Mouse (Mus musculus) ES-Bruce4 (cell line): ENCODE results near the gene Ildr1. TPM values are rescaled to one million over a fixed set of nuclear protein-coding genes. Genes with fewer than 3 reads are reported as not detected.
A peak's percentile ranks its signal among the peaks of the same experiment; 100 is the strongest.

Experiments used
- H3K27ac ChIP-seq: 2 replicates; pipeline ENCODE4 v1.5.1; 2012; ENCODE audit warnings: low read length, inconsistent platforms; ENCODE audit not compliant: insufficient read depth
- H3K27me3 ChIP-seq: 2 replicates; pipeline ENCODE4 v1.6.1; 2012; ENCODE audit warnings: mild to moderate bottlenecking, low read length, inconsistent platforms; ENCODE audit not compliant: control insufficient read depth, poor library complexity, insufficient read depth, severe bottlenecking
- H3K36me3 ChIP-seq: 2 replicates; pipeline ENCODE4 v1.6.1; 2012; ENCODE audit warnings: inconsistent platforms, mild to moderate bottlenecking, low read length, moderate library complexity; ENCODE audit not compliant: control insufficient read depth, poor library complexity, insufficient read depth, severe bottlenecking
- H3K4me1 ChIP-seq: one replicate; pipeline ENCODE4 v1.8.1; 2011; ENCODE audit warnings: low read length; ENCODE audit not compliant: control insufficient read depth, insufficient read depth
- H3K4me3 ChIP-seq: 2 replicates; pipeline ENCODE4 v1.5.1; 2011; ENCODE audit warnings: low read depth, mild to moderate bottlenecking, low read length
- H3K9ac ChIP-seq: 2 replicates; pipeline ENCODE4 v1.6.1; 2012; ENCODE audit warnings: low read depth, mild to moderate bottlenecking, inconsistent platforms; ENCODE audit not compliant: poor library complexity, severe bottlenecking
- H3K9me3 ChIP-seq: replicated peaks from 2 replicates; pipeline ENCODE4 v1.6.1; 2012; ENCODE audit warnings: mild to moderate bottlenecking, low read length, inconsistent platforms; ENCODE audit not compliant: control insufficient read depth, poor library complexity, insufficient read depth, severe bottlenecking
- CTCF ChIP-seq: IDR thresholded peaks from one replicate; pipeline ENCODE4 v1.8.1; 2011; ENCODE audit warnings: low read depth, low read length
- EP300 ChIP-seq: IDR thresholded peaks from 2 replicates; pipeline ENCODE4 v1.6.1; 2011; ENCODE audit warnings: low read depth, low read length; ENCODE audit not compliant: insufficient read depth
- POLR2A ChIP-seq: IDR thresholded peaks from one replicate; pipeline ENCODE4 v1.8.1; 2011; ENCODE audit warnings: low read length; ENCODE audit not compliant: insufficient read depth
- polyA plus RNA-seq: library from polyadenylated mRNA; stranded (reverse); fragments of >200 nt; gene quantifications from 2 replicates; pipeline ENCODE4 v1.2.4, GENCODE M21; 2011; ENCODE audit warnings: low read depth; ENCODE audit not compliant: missing spikeins, insufficient read depth, insufficient read length

The Ildr1 gene
- polyA plus RNA-seq, 1 experiment, result 13.9 TPM

DNA sequence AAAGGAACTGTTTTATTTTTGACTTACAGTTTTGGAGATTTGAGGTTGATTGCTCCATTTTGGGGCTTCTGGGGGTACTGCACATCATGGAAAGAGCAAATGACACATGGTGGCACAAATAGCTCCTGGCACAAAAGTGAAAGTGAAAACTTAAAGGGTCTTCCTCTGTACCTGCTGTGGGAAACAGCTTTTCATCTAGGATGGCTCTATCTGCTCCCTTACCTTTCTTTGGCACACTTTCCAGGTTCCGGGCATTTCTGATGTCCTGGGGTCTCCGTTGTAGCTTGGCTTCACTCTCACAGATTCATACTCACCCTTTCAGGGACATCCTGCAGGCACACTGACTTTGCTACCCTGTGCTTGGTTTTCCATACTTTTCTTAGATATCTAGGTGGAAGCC is 5.7 kb upstream of the Ildr1 start:
- no peaks in the 10 kb centered on the region for H3K36me3 ChIP-seq
- H3K4me1 ChIP-seq, result no peaks in the 10 kb centered on the region
- H3K4me3 ChIP-seq, result no peak overlapping the region
- TF ChIP-seq EP300 (no peak), CTCF (no peak), POLR2A (no peak)
- 0 out of 2 replicates have a peak, but pooled peaks cover 1% of the 10 kb centered on the region for H3K27me3 ChIP-seq
- no peaks in the 10 kb centered on the region for H3K9me3 ChIP-seq
- no peak overlapping the region for H3K27ac ChIP-seq
- H3K9ac ChIP-seq, result no peak overlapping the region

DNA sequence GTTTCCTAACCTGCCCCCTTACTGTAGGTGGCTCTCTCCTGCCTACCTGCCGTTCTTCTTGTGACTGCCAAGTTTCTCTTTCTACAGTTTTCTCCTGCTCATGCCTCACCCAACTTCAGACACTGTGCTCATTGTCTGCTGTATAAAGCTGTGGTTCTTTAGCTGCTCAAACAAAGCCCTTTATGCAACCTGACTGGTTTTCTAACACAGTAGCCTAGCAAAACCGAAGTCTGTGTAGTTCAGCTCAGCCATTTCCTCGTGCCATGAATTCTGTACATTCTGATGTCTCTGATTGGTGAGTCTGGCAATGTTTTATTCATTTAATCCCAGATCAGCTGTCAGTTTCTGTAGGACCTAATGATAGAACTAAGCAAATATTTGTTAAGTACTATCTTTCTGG is 2.3 kb upstream of the Ildr1 start:
- TF ChIP-seq EP300 (no peak), POLR2A (no peak), CTCF (no peak)
- no peak overlapping the region for H3K4me3 ChIP-seq
- no peak overlapping the region for H3K27ac ChIP-seq
- H3K27me3 ChIP-seq, result 0 out of 2 replicates have a peak, but pooled peaks cover 2% of the 10 kb centered on the region
- H3K9ac ChIP-seq, result no peak overlapping the region
- H3K9me3 ChIP-seq, result no peaks in the 10 kb centered on the region
- H3K4me1 ChIP-seq, result no peaks in the 10 kb centered on the region
- no peaks in the 10 kb centered on the region for H3K36me3 ChIP-seq

DNA sequence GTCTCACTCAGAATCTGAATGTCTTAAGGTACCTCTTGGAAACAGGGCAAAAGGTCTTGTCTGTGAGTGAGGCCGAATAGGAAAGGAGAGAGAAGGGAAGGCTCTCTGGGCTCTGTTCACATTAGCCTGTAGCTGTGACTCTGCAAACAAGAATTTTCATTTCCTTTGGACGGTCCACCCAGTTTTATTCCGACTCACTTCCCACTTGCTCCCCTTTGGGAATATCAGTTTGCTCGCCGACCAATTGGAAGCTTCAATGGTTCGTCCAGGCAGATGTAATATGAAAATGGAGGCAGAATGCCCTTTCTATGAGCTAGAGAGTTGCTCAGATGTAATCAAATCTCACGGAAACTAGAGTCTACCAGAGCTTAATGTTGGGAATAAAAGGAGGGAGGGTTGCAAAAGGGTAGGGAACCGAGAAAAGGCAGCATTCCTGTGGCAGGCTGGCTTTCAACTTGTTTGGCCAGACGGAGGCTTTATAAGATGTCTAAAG is 1.1 kb downstream of the Ildr1 start:
- Histone ChIP-seq H3K36me3 (no peaks in the 10 kb centered on the region), H3K4me3 (peak overlapping the region; percentile 65), H3K9ac (no peak overlapping the region), H3K27me3 (0 out of 2 replicates have a peak, but pooled peaks cover 2% of the 10 kb centered on the region), H3K27ac (no peak overlapping the region), H3K4me1 (no peaks in the 10 kb centered on the region), H3K9me3 (no peaks in the 10 kb centered on the region)
- no peak for TF ChIP-seq EP300

DNA sequence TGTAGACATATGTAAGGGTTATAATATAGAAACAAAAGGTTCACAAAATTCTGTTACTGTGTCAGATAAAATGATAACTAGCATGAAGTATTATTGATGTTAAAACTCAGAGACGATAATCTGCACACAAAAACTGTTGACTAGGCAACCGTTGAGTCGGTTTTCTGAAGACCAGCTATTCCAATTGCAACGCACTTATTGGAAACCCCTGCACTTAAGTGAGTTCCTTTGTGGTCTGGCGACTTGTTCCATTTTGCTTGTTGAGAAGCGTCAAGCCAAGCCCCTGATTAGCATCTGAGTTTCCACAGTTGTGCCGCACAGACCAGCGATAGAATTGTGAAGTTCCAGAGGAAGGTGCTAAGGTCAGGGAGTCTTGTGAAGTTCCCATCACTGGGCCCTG is 3.6 kb downstream of the Ildr1 start:
- Histone ChIP-seq H3K9me3 (no peaks in the 10 kb centered on the region), H3K27ac (no peak overlapping the region), H3K36me3 (no peaks in the 10 kb centered on the region), H3K4me3 (no peak overlapping the region), H3K27me3 (0 out of 2 replicates have a peak, but pooled peaks cover 2% of the 10 kb centered on the region), H3K9ac (no peak overlapping the region), H3K4me1 (no peaks in the 10 kb centered on the region)
- no peak for TF ChIP-seq CTCF
- TF ChIP-seq POLR2A, result no peak
- TF ChIP-seq EP300, result no peak

DNA sequence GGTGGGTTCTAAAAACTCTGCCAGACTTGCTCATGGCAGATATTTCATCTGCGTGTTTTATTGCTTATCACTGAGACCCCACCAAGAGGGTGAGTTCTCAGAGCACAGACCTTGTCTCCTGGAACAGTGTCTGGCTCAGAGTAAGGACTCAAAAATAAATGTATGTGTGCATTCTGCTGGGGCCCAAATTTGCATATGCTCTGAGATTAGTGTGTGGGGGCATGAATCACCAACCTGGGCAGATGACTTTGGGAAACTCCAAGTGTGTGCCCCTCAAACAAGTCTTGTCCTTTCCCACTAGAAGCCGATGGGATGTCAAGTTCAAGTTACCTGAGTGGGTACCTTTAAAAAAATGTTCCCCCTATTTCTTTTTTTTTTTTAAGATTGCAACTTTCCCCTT is 6.7 kb downstream of the Ildr1 start:
- Histone ChIP-seq H3K9ac (no peak overlapping the region), H3K4me3 (no peak overlapping the region), H3K36me3 (no peaks in the 10 kb centered on the region)

DNA sequence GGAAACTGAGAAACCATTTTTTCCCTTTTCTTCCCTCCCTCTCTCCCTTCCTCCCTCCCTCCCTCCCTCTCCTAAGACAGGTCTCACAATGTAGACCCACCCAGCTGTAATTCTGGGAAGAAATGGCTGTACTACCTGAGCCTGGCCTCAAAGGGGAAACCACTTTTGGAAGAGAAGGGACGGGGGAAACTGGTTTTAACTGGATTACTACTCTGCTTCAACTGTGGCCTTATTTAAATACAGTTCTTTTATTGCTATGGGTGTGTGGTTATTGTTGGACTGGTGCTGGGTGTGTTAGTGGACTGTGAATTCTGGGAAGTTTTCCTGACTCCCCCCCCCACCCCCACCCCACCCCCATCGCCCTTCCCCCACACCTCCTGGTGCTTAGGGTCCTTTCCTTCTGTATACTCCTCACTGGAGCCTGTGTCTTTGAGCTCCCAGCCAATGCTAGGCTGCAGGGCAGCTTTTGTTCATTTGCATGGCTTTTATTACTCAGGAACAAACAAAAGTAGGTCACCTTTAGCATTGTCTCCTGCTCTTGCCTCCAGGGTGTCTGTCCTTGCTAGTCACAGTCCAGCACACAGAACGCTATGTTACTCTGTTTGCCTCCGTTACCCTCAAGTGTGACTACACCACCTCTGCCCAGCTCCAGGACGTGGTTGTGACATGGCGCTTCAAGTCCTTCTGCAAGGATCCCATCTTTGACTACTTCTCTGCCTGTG is 14.1 kb downstream of the Ildr1 start:
- peak overlapping the region; percentile 74 for H3K4me3 ChIP-seq
- H3K9me3 ChIP-seq, result no peaks in the 10 kb centered on the region
- no peaks in the 10 kb centered on the region for H3K27me3 ChIP-seq
- H3K36me3 ChIP-seq, result no peaks in the 10 kb centered on the region
- H3K4me1 ChIP-seq, result peaks cover 8% of the 10 kb centered on the region
- no peak for TF ChIP-seq POLR2A
- peak; percentile 94 for TF ChIP-seq EP300
- H3K27ac ChIP-seq, result peak overlapping the region; percentile 94
- peak overlapping the region; percentile 55; the same call in 1 of the 2 replicates for H3K9ac ChIP-seq

More for the DNA sequence above, 6.7 kb downstream of the Ildr1 start:
- no peaks in the 10 kb centered on the region for H3K27me3 ChIP-seq
- H3K27ac ChIP-seq, result no peak overlapping the region
- no peaks in the 10 kb centered on the region for H3K9me3 ChIP-seq
- TF ChIP-seq EP300, result no peak
- no peak for TF ChIP-seq CTCF
- no peak for TF ChIP-seq POLR2A
- H3K4me1 ChIP-seq, result peaks cover 4% of the 10 kb centered on the region
